Mouse (Mus musculus): ENCODE measurements around the gene Zfp472.

The Zfp472 gene

GRCm38 (mm10) chr17:32965623-32966290, at the start of gene Zfp472:
Gene Zfp472, plus strand, starts transcription at chr17:32965814.
- in situ Hi-C loops (cut with MboI), result no loop called here

DNA sequence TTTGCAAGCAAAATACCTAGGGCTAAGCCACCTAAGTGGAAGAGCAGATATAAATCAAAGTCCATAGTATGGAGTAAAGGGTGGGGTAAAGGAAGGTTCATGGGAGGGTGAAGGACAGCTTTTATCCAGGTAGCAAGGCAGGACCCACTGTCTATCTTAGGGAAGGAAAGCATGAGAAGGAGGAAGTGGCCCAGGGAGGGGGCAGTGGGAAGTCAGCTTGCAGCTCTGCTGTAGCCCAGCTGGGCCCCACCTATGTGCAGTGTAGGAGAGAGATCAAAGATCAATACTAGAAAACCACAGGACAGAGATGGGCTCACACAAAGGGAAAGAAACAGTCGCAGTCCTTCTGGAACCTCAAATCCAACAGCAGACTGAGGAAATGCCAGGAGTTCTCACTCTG, 49.5 kb upstream of the Zfp472 start:
- in situ Hi-C loops (cut with MboI), result no loop called here

DNA sequence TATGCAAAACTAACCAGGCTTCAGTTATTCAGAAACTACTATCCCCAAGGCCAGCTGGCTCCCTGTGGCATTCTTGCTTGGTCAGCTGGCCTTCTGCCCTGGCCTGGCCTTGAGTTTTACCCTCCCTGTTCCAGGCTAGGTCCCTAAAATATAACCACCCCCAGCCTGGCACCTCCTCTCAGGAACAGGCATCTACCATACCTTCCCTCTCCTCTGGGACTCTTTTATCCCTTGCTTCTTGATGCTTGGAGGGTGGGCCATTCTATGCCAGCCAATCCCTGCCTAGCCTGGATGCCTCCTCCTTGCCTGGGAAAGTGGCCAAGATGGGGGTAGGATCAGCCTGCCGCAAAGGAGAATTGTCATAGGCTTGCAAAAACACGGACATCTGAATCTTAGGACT, 48.5 kb upstream of the Zfp472 start, which contains the start of gene Cyp4f14:
TSS of gene Cyp4f14 (minus strand) at position 212 of the 400 bp plus-strand sequence.
- in situ Hi-C loops (cut with MboI), result no loop called here

DNA sequence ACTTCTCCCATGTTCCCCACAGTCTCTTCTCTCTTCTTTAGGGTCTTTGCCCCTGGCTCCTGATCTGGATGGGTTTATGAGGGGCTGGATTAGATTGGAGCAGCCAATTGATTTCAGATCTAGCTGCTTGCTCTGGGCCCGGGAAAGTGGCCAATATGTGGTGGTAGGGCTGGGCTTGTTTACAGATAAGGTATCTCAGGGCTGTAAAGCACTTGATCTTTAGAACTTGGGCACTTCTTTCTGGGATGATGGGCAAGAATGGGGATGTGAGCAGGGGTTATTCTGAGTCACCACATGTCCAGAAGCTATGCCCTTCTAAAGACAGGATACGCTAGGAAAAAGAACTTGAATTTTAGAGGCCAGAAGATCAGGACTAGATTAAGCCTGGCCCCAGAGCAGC, 46.5 kb upstream of the Zfp472 start:
- in situ Hi-C loops (cut with MboI), result no loop called here

GRCm38 (mm10) chr17:32923681-32924080, 41.9 kb upstream of the Zfp472 start:
- in situ Hi-C loops (cut with MboI), result no loop called here

GRCm38 (mm10) chr17:32924658-32925312, 40.8 kb upstream of the Zfp472 start:
- in situ Hi-C loops (cut with MboI), result no loop called here

DNA sequence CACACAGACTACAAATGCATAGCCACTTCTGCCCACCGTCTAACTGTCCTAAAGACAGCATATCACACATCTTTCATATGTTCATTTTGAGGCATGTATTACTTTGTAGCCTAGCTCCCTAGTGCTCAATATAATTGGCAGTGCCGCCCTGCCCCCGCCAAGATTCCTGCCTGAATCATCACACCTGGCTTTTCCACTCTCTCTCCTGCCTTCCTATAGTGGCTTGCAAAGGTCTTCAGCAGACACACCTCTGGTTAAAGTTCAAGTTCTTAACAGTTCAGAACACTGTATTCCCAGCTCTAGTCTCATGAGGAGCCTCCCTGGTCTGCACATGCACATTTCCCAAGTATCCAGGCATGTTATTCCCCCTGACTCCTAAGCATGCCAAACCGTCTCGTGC, 37.8 kb upstream of the Zfp472 start:
- in situ Hi-C loops (cut with MboI), result no loop called here

DNA sequence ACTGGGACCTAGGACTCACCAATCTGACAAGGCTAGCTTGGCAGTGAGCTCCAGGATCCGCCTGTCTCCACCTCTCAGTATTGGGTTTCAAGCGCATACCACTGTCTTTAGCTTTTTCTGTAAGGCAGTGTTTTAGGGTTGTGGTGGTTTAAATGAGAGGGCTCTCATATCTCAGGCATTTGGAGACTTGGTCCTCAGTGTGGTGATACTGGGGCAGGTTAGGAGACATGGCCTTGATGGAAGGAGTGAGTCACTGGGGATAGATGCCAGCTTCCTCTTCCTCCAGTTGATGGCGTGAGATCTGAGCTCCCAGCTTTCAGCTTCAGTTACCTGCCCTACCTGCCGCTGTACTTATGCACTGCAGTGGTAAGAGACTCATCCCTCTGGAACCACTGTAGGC, 25.8 kb upstream of the Zfp472 start:
- in situ Hi-C loops (cut with MboI), result no loop called here

DNA sequence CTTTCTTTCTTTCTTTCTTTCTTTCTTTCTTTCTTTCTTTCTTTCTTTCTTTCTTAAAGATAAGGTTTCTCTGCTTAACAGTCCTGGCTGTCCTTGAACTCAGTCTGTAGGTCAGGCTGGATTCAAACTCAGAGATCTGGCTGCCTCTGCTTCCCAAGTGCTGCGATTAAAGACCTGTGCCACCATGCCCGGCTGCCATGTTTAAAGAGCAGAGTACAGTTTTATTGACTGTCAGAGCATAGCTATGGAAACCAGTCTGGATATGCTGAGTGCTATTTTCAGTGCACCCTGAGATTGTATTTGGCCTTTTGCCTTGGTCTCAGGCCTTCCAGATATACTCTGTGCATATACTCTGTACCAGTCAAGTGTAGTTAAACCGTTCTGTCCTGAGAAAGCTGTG, 22.0 kb upstream of the Zfp472 start:
- in situ Hi-C loops (cut with MboI), result no loop called here

DNA sequence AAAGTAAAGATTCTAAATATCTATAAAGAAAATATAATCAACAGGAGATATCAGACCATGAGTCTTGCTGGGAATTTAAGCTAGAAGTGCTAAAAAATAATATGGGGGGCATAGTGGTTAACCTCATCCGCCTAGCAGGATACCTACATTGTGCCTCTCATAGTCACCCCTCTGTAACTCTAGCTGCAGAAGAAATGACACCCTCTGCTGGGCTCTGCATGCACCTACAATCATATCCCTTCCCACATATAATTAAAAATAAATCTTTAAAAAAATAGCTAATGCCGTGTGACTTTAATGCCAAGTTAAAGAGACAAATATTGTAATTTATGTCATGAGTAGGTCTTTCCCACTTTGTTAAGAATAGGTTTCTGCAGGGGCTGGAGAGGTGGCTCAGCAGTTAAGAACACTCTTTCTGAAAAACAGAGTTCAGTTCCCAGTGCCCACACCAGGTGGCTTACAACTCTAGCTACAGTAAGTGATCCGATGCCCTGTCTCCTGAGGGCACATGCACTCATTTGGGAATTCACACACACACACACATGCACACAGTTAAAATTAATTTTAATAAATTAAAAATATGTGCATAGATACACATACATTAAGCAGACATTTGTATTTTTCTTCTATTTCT, 21.1 kb upstream of the Zfp472 start:
- in situ Hi-C loops (cut with MboI), result no loop called here

DNA sequence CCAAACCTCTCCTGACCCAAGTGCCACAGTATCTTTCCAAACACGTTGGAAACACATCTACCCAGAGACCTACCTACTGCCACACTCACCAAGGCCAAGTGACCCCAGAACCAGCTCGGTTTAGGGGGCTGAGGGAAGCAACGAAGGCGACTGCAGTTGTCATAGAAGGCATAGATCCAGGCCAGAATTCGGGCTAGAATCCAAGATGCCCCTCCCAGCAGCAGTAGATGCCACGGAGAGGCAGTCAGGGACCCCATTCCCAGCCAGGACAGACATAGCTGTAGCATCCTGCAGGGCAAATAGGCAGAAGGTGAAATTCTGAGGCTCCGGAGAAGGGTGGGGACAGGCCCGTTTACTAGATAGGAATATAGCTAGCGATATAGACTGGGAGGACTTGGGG, 18.9 kb upstream of the Zfp472 start:
- in situ Hi-C loops (cut with MboI), result no loop called here

GRCm38 (mm10) chr17:32947215-32947914, 18.2 kb upstream of the Zfp472 start, which contains the start of gene Cyp4f13:
Gene Cyp4f13, minus strand, starts transcription at chr17:32947402.
- in situ Hi-C loops (cut with MboI), result no loop called here

GRCm38 (mm10) chr17:32950136-32950535, 15.5 kb upstream of the Zfp472 start:
- in situ Hi-C loops (cut with MboI), result no loop called here

DNA sequence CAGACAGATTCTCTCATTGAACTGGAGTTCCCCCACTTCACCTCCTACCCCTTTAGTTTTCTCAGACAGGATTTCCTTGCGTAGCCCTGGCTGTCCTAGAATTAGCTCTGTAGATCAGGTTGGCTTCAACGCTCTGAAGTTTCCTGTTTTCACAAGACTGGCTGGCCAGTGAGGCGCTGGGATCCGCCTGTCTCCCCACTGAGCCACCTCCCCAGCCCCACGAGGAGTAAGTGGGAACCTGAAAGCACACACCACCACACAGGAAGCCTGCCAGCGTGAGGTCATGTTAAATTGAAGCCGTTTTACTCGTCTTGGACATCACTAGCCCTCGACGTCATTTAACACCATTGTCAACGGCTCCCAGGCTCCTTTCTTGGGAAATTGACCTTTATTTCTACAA, 14.6 kb upstream of the Zfp472 start:
- in situ Hi-C loops (cut with MboI), result no loop called here

DNA sequence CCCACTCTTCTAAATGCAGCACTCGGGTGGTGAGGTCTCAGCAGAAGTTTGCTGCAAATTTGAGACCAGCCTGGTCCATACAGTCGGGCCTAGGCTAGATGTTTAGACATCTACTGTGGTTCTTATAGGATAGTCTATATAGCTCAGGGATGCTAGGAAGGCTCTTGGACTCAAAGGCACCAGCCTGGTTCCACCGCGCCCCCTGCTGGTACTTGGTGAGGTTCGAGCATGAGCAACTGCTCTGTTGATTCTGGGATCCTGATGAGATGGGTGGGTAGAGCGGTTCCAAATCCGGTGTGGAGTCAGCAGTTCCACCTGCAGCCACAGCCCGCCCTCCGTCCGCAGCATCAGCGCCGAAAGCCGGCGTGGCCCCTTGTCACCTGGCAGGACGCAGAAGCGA, 14.2 kb upstream of the Zfp472 start:
- in situ Hi-C loops (cut with MboI), result no loop called here

GRCm38 (mm10) chr17:32965253-32965622, 376 bp upstream of the Zfp472 start:
- in situ Hi-C loops (cut with MboI), result no loop called here

- in situ Hi-C loops (cut with MboI), result no loop called here
These were observed 15.7 kb downstream of the Zfp472 start for GRCm38 (mm10) chr17:32981361-32981760.

- in situ Hi-C loops (cut with MboI), result no loop called here
These were observed 20.7 kb downstream of the Zfp472 start for GRCm38 (mm10) chr17:32986301-32986700.

DNA sequence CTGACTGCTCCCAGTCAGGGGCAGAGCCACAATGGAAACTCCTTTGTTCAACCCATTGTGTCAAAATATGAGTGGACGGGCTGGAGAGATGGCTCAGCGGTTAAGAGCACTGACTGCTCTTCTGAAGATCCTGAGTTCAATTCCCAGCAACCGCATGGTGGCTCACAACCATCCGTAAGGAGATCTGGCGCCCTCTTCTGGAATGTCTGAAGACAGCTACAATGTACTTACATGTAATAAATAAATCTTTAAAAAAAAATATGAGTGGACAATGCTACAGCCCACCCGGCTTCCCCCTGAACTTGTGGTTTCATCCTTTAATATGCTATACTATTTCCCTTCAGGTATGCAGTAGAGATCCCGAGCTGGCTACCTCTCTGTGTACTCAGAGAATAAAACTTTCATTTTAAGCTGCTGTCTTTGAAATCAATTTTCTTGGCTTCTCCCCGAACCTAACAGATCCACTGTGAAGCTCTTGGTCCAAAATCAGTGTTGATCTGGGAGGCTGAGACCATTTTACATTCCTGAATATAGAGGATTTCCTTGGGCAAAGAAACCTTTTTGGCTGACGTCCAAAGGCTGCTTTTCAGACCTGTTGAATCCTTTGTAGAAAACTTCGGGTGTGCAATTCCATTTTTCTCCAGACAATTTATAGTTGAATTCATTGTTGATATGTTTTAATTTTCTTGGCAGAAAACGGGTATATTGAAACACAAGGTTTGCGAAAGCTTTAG, 26.5 kb downstream of the Zfp472 start:
- in situ Hi-C loops (cut with MboI), result no loop called here

DNA sequence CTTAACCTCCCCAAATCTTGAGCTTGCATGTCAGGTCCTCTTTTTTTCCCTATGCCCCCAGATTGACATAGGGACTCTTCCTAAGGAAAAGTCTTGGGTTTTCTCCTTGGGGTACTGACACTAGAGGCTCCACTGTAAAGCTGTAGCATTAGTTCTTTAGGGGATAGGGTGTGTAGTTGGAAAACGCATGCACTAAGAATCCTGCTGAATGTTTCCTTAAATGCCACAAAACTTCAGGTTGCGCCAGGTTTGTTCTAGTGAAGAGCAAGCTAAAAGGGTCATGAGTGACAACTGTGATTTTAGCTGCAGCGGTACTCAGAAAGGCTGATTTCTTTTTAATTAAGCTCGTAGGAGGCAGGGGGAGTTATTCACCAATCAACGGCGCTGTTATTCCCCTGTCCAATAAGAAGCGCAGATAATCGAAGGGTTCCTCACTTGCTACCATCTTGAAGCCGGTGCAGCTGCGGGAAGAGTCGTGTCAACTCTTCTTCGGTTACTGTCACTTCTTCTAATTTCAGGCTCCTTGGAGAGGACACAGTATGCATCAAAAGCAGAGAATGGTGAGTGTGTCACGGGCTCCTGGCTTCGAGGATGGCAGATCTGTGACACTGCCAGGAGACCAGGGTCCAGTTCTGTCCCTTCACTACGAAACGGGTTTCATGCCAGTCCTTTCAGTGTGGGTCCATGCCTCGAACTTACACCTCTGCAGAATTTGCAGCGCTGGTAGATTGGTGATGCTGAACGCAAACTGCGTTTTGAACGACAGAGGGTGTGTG, 27.3 kb downstream of the Zfp472 start, which contains the start of gene Zfp952:
TSS of gene Zfp952 (plus strand) at position 431 of the 776 bp plus-strand sequence.
- in situ Hi-C loops (cut with MboI), result no loop called here

- in situ Hi-C loops (cut with MboI), result no loop called here
These were observed 32.9 kb downstream of the Zfp472 start for GRCm38 (mm10) chr17:32998492-32998891.
